Mouse (Mus musculus): Measurements from ENCODE around the gene Mycbp2.

Mycbp2 gene

GRCm38 (mm10) chr14:103276667-103277066 lies 69.9 kb downstream of the Mycbp2 start:
- in situ Hi-C loops (cut with MboI, MseI): no loop called here

GRCm38 (mm10) chr14:103260437-103260836 lies 86.2 kb downstream of the Mycbp2 start:
- in situ Hi-C loops (cut with MboI, MseI): no loop called here

DNA sequence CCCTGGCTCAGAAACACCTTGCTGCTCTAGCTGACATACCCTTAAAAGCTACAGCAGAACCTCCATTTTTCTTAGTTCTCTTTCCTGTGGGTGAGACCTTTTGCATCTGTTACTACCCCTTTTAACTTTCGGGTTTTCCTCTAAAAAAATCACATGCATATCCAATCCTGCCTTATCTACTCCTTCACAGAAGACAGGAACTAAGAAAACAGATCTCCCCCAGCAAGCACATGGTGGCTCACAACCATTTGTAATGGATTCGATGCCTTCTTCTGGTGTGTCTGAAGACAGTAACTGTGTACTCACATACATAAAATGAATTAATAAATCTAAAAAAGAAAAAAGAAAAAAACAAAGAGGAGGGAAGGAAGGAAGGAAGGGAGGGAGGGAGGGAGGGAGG lies 87.9 kb downstream of the Mycbp2 start:
- in situ Hi-C loops (cut with MboI, MseI): no loop called here

DNA sequence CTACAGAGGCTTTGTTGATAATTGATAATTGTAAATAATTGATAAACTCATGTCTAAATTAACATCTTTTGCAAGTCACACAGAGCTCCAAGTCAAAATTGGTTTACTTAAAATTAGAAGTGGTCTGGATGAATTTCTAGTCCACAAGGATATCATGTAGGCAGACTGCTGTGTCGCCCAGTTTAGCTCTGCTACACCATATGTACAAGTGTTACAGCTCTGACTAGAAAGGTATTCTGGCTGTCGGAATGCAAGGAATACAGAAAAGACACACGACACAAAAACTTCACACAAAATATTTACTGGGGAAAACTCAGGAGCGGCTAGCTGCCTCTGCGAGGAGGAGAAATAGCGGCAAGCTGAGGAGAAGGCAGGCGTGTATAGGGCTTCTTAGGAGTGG lies 89.7 kb downstream of the Mycbp2 start:
- in situ Hi-C loops (cut with MboI, MseI): no loop called here

GRCm38 (mm10) chr14:103254311-103254710 lies 92.3 kb downstream of the Mycbp2 start:
- in situ Hi-C loops (cut with MboI, MseI): no loop called here

DNA sequence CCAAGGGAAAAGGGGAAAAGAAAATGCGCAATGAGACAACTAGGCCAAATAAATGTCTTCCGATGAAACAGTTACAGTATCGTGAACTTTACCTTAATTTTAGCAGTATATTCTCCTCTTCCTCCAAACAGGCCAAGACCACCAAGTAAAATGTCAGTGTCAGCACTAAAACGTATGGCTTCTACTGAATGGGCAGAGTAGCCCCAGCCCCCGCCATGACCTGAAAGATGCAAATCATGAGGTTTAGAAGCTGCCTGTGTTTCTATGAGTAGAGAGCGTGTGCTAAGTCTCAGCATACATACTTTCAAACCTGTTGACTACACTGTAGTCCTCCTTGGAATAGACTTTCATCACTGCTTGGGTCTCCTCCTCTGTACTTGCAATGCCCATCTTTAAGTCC lies 104.6 kb downstream of the Mycbp2 start:
- in situ Hi-C loops (cut with MboI, MseI): no loop called here

GRCm38 (mm10) chr14:103234770-103235169 lies 111.8 kb downstream of the Mycbp2 start:
- in situ Hi-C loops (cut with MboI, MseI): loop anchor here in 1 of 2 experiments (10.0 kb wide), 2 partner anchors 230 to 300 kb away; no protein-coding TSS in a partner anchor

DNA sequence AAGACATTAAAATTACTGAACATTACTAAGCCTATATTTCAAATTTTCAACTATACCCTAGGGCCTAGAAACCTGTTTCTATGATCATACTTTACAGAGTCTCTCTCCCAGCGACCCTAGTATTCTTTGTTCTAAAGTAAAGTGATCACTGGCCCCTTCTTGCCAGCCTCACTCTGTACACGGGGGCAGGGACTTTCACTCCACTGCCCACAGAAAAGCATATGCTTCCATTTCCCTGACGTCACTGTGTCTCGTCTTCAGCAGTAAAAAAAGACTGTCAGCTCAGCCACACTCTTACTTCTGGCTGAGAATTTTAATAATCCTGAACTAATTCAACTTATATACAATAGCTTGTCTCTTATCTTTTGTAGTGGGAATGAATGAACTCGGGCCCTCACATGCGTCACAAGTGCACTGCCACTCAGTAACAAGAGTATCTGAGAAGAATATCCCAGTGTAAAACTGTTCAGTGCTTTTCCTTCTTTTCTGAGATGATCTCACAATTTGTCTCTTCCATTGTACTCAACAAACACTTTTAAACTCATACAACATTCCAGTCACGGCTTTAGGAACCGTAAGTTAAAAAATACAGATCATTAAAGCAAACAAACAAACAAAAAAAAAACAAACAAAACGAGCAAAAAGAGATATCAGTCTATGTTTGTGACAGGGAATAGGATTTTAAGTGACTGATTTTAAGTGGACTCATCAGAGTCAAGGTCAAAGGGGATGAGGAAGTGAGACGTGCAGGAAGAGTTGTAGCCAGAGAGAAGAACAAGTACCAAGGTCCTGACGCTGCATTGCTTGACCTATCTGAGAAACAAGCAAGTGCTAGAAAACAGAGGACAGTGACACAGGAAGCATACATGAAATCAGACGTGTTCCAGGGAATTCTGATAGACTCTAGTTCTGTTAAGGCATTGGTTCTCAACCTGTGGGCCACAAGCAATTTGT lies 112.7 kb downstream of the Mycbp2 start:
- in situ Hi-C loops (cut with MboI, MseI): loop anchor here in 1 of 2 experiments (10.0 kb wide), 2 partner anchors 231 to 301 kb away; no protein-coding TSS in a partner anchor

DNA sequence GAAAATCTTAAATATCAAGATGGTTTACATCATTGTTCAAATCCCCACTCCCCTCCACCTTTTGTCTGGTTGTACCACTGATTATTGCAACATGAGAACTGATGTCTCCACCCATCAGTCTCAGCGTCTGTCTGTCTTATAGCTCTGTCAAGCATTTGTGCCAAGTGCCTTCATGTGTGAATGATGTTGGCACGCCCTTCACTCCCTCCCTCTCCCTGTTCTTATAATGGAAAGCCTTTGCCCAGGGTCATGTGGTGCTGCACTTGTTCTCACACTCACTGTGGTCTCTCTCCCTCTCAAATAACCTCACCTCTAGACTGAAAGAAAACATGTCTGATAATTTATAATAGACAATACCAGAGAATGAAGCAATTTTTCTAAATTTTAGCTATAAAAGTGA lies 124.3 kb downstream of the Mycbp2 start:
- in situ Hi-C loops (cut with MboI, MseI): loop anchor here in 1 of 2 experiments (10.0 kb wide), 2 partner anchors 252 to 492 kb away; no protein-coding TSS in a partner anchor

GRCm38 (mm10) chr14:103221751-103222150 lies 124.9 kb downstream of the Mycbp2 start:
- in situ Hi-C loops (cut with MboI, MseI): loop anchor here in 1 of 2 experiments (10.0 kb wide), 2 partner anchors 253 to 493 kb away; no protein-coding TSS in a partner anchor

DNA sequence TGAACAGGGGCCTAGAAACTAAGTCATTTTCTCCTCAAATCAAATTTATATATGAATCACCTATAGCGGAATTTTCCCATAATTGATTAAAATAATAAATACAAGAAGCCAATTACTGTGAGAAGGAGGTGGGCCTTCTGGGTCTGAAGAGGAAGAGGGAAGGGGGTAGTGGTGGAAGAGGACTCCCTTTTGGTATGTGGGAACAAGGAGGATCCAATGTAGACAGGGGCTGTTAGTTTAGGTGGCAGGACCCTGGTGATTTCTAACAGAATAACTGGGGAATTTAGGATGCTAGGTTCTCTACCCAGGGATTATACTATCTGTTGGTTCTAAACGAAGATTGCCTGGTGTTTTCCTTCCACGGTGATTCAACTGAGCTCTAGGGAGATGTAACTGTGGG lies 130.3 kb downstream of the Mycbp2 start:
- in situ Hi-C loops (cut with MboI, MseI): no loop called here

- in situ Hi-C loops (cut with MboI, MseI): no loop called here
Observed at GRCm38 (mm10) chr14:103186658-103187057, 160.0 kb downstream of the Mycbp2 start.

DNA sequence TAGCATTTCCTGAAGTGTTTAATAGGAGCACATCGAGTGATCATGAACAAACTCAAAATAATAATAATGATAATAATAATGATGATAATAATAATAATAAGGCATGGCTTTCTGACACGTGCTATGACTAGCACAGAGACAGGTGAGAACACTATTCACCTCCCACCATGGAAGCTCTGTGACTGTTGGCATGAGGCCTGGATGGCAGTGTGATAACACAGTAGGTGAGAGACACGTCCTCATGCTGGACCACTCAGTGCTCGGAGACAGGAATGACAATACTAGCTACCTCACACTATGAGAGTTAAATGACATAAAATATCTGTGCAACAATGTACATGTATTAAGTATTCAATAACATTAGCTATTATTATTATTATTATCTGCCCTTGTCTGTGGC lies 160.5 kb downstream of the Mycbp2 start:
- in situ Hi-C loops (cut with MboI, MseI): no loop called here

DNA sequence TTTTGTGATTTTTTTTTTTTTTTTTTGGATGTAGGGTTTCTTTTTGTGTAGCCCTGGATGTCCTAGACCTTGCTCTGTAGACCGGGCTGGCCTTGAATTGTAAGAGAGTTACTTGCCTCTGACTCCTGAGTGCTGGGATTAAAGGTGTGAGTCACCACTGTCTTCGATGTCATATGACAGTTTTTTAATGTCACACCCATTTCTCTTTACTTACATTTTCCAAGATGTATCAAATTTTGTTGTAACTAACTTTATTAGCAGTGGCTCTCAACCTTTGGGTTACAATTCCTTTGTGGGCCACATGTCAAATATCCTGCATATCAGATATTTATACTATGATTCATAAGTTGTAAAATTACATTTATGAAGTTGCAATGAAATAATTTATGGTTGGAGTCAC lies 166.5 kb downstream of the Mycbp2 start:
- in situ Hi-C loops (cut with MboI, MseI): no loop called here

GRCm38 (mm10) chr14:103162923-103163322 lies 183.7 kb downstream of the Mycbp2 start:
- in situ Hi-C loops (cut with MboI, MseI): no loop called here

GRCm38 (mm10) chr14:103155685-103156084 lies 190.9 kb downstream of the Mycbp2 start:
- in situ Hi-C loops (cut with MboI, MseI): no loop called here

DNA sequence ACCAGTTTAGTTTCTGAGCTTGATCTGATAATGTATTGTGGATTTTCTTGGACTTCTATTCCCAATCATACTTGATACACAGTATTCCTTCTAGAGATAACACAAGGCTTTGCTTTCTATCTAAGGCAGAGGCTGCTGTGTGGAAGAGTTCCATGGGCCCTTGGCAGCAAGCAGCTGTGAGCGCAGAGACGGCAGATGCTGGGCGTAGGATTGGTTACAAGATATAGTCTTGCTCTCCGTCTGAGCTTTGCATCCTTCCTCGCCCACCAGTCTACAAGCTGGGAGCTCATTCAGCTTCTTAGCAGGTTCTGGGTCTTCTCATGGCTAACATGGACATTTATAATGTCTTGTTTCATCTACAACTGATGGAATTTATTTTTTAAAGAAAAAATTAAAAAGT lies 196.5 kb downstream of the Mycbp2 start:
- in situ Hi-C loops (cut with MboI, MseI): no loop called here

DNA sequence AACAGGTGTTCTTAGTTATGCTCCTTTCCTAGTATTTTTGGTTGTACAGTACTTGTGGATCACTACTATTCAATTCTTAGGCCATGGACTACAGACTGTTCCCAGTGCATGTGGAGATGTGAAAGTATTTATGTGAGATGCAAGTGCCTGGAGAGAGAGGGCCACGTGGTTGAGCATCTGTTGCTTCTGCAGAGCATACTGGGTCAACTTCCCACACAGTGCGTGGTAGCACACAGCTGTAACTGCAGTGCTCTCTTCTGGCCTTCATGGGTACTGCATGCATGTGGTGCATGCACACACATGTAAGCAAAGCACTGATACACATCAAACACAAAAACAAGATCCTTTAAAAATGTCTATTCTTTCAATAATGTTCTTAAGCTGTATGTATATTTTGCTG lies 214.6 kb downstream of the Mycbp2 start:
- in situ Hi-C loops (cut with MboI, MseI): loop anchor here in 1 of 2 experiments (5.0 kb wide), 1 partner anchor 95 kb away; no protein-coding TSS in a partner anchor

- in situ Hi-C loops (cut with MboI, MseI): no loop called here
Observed at GRCm38 (mm10) chr14:103125756-103126155, 220.9 kb downstream of the Mycbp2 start.

GRCm38 (mm10) chr14:103114994-103115670 lies 231.5 kb downstream of the Mycbp2 start:
- in situ Hi-C loops (cut with MboI, MseI): no loop called here

GRCm38 (mm10) chr14:103112606-103113363 lies 233.8 kb downstream of the Mycbp2 start:
- in situ Hi-C loops (cut with MboI, MseI): no loop called here

DNA sequence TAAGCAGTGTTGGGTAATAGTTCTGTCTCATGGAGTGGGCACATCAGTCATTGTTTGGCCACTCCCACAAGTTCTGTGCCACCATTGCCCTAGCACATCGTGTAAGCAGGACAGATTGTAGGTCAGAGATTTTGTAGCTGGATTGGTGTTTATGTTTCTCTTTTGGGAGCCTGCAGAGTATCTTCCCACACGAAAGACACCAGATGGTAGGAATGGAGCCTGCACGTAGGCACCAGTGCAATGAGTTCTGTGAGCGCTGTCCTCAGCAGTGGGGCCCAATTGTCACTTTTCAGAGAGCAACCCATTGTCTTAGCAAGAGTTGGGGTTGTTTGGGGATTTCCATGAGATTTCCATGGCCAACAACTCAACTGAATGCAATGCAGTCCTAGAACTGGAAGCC lies 236.6 kb downstream of the Mycbp2 start:
- in situ Hi-C loops (cut with MboI, MseI): no loop called here

Measured in T-helper 17 cell (primary cell).